Mouse (Mus musculus): ENCODE measurements around the gene Tap1. TPM values are rescaled to one million over a fixed set of nuclear protein-coding genes. Genes with fewer than 3 reads are reported as not detected.

Tap1 gene
- total and polyA plus RNA-seq, 2 experiments from 2014 or later, result 8.0 to 14.0 TPM

DNA sequence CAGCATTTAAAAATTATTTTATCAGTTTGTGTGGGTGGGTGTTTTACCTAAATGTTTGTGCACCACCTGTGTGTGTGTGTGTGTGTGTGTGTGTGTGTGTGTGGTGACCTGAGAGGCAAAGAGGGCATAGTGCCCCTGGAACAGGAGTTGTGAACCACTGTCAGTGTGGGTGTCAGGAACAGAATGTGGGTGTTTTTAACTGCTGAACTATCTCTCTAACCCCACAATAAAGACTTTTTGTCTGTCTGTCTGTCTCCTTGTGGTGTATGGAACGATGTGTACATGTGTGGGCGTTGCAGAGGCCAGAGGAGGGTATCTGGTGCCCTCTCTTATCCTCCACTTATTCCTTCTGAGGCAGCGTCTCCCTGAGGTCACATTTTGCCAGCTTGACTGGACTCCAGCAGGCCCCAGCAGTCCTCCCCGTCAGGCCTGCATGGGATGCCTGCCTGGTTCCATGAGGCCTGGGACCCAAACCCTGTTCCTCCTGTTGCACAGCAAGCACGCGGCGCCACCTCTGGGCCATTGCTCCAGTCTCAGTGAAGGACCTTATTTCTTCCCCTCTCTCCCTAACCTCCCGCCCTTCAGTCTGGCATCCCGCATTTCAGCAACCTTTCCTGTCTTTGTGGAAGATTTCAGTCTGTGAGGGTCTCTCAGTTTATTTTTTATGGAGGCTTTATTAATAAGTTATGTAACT, 23.0 kb upstream of the Tap1 start:
- no peaks in the 10 kb centered on the region for H3K36me3 ChIP-seq (ENCODE audit: insufficient read depth, low read length)
- H3K4me3 ChIP-seq (ENCODE audit: low read length), result no peak overlapping the region
- H3K27me3 ChIP-seq (ENCODE audit: insufficient read depth, low read length), result no peaks in the 10 kb centered on the region
- DNase-seq (ENCODE audit: low spot score), result no peak
- ATAC-seq, result no peak
- H3K9me3 ChIP-seq (ENCODE audit: low read length), result no peaks in the 10 kb centered on the region
- no peak overlapping the region for H3K4me2 ChIP-seq (ENCODE audit: low read depth, low read length)
- H3K4me1 ChIP-seq (ENCODE audit: insufficient read depth, low read length), result no peaks in the 10 kb centered on the region
- H3K9ac ChIP-seq (replicated peaks; ENCODE audit: low read length), result no peak overlapping the region
- 43% methylated on average over 9 of the region's 9 CpGs for WGBS
- no peak overlapping the region for H3K27ac ChIP-seq
- TF ChIP-seq CTCF (IDR thresholded peaks at IDR 0.05; ENCODE audit: low read depth), result peak; percentile 38

DNA sequence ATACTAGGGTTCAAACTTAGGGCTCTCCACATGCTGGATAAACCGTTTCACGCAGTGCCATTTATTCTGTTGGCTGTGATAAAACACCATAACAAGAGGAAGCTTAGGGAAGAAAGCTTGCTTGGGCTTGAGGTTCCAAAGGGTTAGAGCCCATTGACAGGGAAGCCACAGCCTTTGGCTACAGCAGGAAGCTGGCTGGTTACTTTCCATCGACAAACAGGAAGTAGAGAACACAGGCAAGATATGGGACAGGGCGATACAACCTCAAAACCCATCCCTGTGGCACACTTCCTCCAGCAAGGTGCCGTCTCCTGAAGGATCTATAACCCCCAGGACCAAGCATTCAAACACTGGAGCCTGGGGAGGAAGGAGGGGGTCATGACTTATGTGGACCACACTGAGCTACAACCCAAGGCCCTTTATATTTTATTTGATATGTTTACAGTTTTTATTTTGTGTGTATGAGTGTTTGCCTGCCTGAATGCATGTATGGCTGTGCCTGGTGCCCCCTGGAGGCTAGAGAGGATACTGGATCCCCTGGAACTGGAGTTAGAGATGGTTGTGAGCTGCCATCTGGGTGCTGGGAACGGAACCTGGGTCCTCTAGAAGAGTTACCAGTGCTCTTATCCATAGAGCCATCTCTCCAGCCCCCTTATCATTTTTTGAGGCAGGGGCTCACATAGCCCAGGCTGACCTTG, 22.2 kb upstream of the Tap1 start:
- Histone ChIP-seq H3K27me3 (ENCODE audit: insufficient read depth, low read length) (no peaks in the 10 kb centered on the region), H3K4me3 (ENCODE audit: low read length) (no peak overlapping the region), H3K9me3 (ENCODE audit: low read length) (no peaks in the 10 kb centered on the region), H3K27ac (no peak overlapping the region), H3K4me2 (ENCODE audit: low read depth, low read length) (no peak overlapping the region), H3K9ac (replicated peaks; ENCODE audit: low read length) (no peak overlapping the region), H3K4me1 (ENCODE audit: insufficient read depth, low read length) (no peaks in the 10 kb centered on the region), H3K36me3 (ENCODE audit: insufficient read depth, low read length) (no peaks in the 10 kb centered on the region)
- DNase-seq (ENCODE audit: low spot score), result no peak
- no peak for ATAC-seq
- TF ChIP-seq CTCF (IDR thresholded peaks at IDR 0.05; ENCODE audit: low read depth), result no peak
- 82% methylated on average over 6 of the region's 6 CpGs for WGBS

DNA sequence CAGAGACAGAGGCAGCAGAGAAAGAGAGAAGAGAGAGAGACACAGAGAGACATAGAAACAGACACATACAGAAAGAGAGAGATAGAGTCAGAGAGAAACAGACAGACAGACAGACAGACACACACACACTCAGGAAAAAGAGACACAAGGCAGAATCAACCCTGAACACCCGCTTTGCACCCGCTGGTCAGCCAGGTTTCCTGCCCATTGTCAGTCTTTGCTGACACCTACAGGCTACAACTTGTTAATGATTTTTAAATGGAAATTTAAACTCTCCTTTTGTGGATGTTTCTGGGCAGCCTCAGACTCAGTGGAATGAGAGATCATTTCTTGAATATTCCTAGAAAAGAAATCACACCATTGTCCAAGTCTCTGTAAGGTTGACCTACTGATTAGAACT, 18.1 kb upstream of the Tap1 start:
- ATAC-seq, result no peak
- DNase-seq (ENCODE audit: low spot score), result peak; percentile 74
- no peak overlapping the region for H3K27ac ChIP-seq
- H3K4me1 ChIP-seq (ENCODE audit: insufficient read depth, low read length), result no peaks in the 10 kb centered on the region
- WGBS, result 0% methylated on average over 2 of the region's 2 CpGs
- H3K4me3 ChIP-seq (ENCODE audit: low read length), result no peak overlapping the region
- H3K4me2 ChIP-seq (ENCODE audit: low read depth, low read length), result no peak overlapping the region
- H3K36me3 ChIP-seq (ENCODE audit: insufficient read depth, low read length), result no peaks in the 10 kb centered on the region
- H3K27me3 ChIP-seq (ENCODE audit: insufficient read depth, low read length), result no peaks in the 10 kb centered on the region
- H3K9me3 ChIP-seq (ENCODE audit: low read length), result 0 out of 2 replicates have a peak, but pooled peaks cover 3% of the 10 kb centered on the region
- TF ChIP-seq CTCF (IDR thresholded peaks at IDR 0.05; ENCODE audit: low read depth), result peak; percentile 75
- no peak overlapping the region for H3K9ac ChIP-seq (replicated peaks; ENCODE audit: low read length)

DNA sequence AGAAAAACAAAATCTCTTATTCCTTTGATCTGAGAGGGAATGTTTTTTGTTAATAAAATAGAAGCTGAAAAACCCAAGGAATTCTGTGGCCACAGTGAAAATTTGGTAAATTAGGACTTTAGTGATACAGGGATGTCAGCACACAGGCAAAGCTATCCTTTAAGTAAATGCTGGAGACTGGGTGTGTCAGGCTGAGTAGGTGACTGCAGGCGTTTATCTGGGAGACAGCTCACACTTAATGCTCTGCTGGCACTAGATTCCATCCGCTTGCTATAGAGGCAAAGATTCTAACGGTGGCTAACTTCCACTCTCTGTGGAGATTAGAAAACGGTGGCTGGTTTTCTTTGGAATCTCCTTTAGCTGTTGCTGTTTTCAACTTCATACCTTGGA, 16.9 kb upstream of the Tap1 start:
- Histone ChIP-seq H3K9me3 (ENCODE audit: low read length) (0 out of 2 replicates have a peak, but pooled peaks cover 3% of the 10 kb centered on the region), H3K36me3 (ENCODE audit: insufficient read depth, low read length) (no peaks in the 10 kb centered on the region), H3K27ac (no peak overlapping the region), H3K9ac (replicated peaks; ENCODE audit: low read length) (no peak overlapping the region), H3K27me3 (ENCODE audit: insufficient read depth, low read length) (no peaks in the 10 kb centered on the region), H3K4me2 (ENCODE audit: low read depth, low read length) (no peak overlapping the region), H3K4me1 (ENCODE audit: insufficient read depth, low read length) (no peaks in the 10 kb centered on the region), H3K4me3 (ENCODE audit: low read length) (no peak overlapping the region)
- DNase-seq (ENCODE audit: low spot score), result no peak
- ATAC-seq, result no peak
- WGBS, result 28% methylated on average over 4 of the region's 4 CpGs
- no peak for TF ChIP-seq CTCF (IDR thresholded peaks at IDR 0.05; ENCODE audit: low read depth)

DNA sequence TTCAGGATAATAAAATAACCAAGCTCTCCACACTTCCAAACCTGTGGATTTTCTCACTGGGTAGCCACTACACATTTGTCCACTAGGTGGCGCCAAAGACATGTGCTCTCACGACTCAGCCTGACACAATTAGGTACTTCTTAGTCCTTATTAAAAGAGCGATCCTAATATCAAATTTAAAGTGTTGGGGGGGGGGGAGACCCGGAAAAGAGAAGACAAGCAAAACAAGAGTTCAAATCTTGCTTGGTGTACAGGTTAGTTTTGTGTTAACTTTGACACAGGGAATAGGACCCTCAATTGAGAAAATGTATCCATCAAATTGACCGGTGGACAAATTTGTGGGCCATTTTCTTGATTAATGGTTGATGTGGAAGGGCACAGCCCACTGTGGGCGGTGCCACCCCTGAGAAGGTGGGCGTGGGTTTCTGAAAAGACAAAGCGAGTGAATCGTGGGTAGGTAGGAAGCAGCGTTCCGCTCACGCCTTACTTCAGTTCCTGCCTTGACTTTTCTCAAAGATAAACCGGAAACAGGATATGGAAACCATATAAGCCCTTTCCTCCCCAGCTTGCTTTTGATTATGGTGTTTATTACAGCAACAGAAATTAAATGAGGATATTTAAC, 16.4 kb upstream of the Tap1 start:
- WGBS, result 40% methylated on average over 13 of the region's 13 CpGs
- Histone ChIP-seq H3K4me1 (ENCODE audit: insufficient read depth, low read length) (no peaks in the 10 kb centered on the region), H3K27me3 (ENCODE audit: insufficient read depth, low read length) (no peaks in the 10 kb centered on the region), H3K27ac (no peak overlapping the region), H3K9me3 (ENCODE audit: low read length) (0 out of 2 replicates have a peak, but pooled peaks cover 3% of the 10 kb centered on the region), H3K4me2 (ENCODE audit: low read depth, low read length) (no peak overlapping the region), H3K9ac (replicated peaks; ENCODE audit: low read length) (no peak overlapping the region), H3K4me3 (ENCODE audit: low read length) (no peak overlapping the region), H3K36me3 (ENCODE audit: insufficient read depth, low read length) (no peaks in the 10 kb centered on the region)
- TF ChIP-seq CTCF (IDR thresholded peaks at IDR 0.05; ENCODE audit: low read depth), result peak; percentile 95
- DNase-seq (ENCODE audit: low spot score) (peak; percentile 89), ATAC-seq (0 out of 2 replicates have a peak, but pooled peaks have one; percentile 58)

DNA sequence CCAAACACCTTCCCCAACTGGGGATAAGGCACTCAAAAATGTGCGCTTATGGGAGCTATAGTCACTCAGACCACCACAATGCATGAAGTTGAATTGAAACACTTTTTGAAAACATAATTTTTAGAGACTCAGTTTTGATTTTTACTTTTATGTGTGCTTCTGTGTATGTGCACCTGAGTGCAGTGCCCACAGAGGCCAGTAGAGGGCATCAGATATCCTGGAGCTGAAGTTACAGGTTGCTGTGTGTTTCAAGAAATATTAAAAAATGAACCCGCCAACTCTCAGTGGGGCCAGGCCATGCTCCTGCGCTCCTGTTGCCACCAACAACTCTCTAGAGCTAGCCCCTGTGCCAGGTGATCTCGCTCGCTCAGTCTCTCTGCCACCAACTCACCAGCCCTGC, 14.8 kb upstream of the Tap1 start:
- Histone ChIP-seq H3K27me3 (ENCODE audit: insufficient read depth, low read length) (no peaks in the 10 kb centered on the region), H3K4me2 (ENCODE audit: low read depth, low read length) (no peak overlapping the region), H3K9ac (replicated peaks; ENCODE audit: low read length) (no peak overlapping the region), H3K4me3 (ENCODE audit: low read length) (no peak overlapping the region), H3K36me3 (ENCODE audit: insufficient read depth, low read length) (no peaks in the 10 kb centered on the region), H3K4me1 (ENCODE audit: insufficient read depth, low read length) (no peaks in the 10 kb centered on the region), H3K9me3 (ENCODE audit: low read length) (0 out of 2 replicates have a peak, but pooled peaks cover 5% of the 10 kb centered on the region), H3K27ac (no peak overlapping the region)
- TF ChIP-seq CTCF (IDR thresholded peaks at IDR 0.05; ENCODE audit: low read depth), result no peak
- DNase-seq (ENCODE audit: low spot score) (no peak), ATAC-seq (no peak)
- 95% methylated on average over 5 of the region's 5 CpGs for WGBS
